Mouse (Mus musculus): ENCODE measurements around the gene Ptpn21.

GRCm38 (mm10) chr12:98746131-98746530 lies 8.9 kb upstream of the Ptpn21 start:
- TF ChIP-seq GATA1 (IDR thresholded peaks at IDR 0.05; ENCODE audit: low read length) (no peak), TAL1 (IDR thresholded peaks at IDR 0.05; ENCODE audit: low read length) (no peak)

All from erythroblast, embryonic 14.5 days (primary cell).